Mouse (Mus musculus) left cerebral cortex, adult 2 months (tissue): Measurements from ENCODE around the gene Cirbp. TPM values are rescaled to one million over a fixed set of nuclear protein-coding genes. Genes with fewer than 3 reads are reported as not detected.
"Not testable (repeated sequence)": the region's sequence is repeated elsewhere in the genome, so short reads cannot be mapped to it uniquely, and the experiment has no call there.

ENCODE experiments used
- DNase-seq, 2 experiments: peaks; one replicate each; pipeline ENCODE4 v3.0.0; 2021 to 2022; ENCODE audit warnings: low spot score in 2 of 2, mixed read lengths in 1 of 2; ENCODE audit errors: extremely low spot score in 1 of 2
- H3K27ac ChIP-seq: fragments of 200-600 bp; 2 replicates; pipeline ENCODE4 v1.8.1; 2022
- H3K4me3 ChIP-seq: fragments of 200-600 bp; 2 replicates; pipeline ENCODE4 v1.8.1; 2022
- CTCF ChIP-seq: fragments of 200-600 bp; IDR thresholded peaks from 2 replicates; pipeline ENCODE4 v1.8.1; 2022; ENCODE audit warnings: antibody characterized with exemption, mild to moderate bottlenecking, moderate library complexity
- intact Hi-C: fragments of 180-260 bp; cut with DNase I; formaldehyde crosslinking; loops from one replicate; pipeline ENCODE4 v1.15.1; 2025
- total RNA-seq, 2 experiments: library from RNA; stranded (reverse); gene quantifications; 2 replicates each; pipeline ENCODE4 v1.2.3; 2021

Gene Cirbp
- total RNA-seq, 2 experiments from 2014 or later: 75.8 to 93.0 TPM

- TF ChIP-seq CTCF: no peak
- no peak for DNase-seq
- Histone ChIP-seq H3K27ac (peak overlapping the region; percentile 97), H3K4me3 (no peak overlapping the region)
- intact Hi-C loops: no loop called here
Observed at GRCm38 (mm10) chr10:80161522-80162242, 4.1 kb upstream of the Cirbp start.

- no peak for DNase-seq
- intact Hi-C loops: no loop called here
- H3K27ac ChIP-seq: no peak overlapping the region
- no peak overlapping the region for H3K4me3 ChIP-seq
- TF ChIP-seq CTCF: no peak
Observed at GRCm38 (mm10) chr10:80162243-80162608, 3.6 kb upstream of the Cirbp start.

GRCm38 (mm10) chr10:80162716-80163299 lies 3.0 kb upstream of the Cirbp start:
- no peak for DNase-seq
- intact Hi-C loops: no loop called here
- no peak for TF ChIP-seq CTCF
- no peak overlapping the region for H3K4me3 ChIP-seq
- H3K27ac ChIP-seq: peak overlapping the region; percentile 29; the same call in 1 of the 2 replicates

GRCm38 (mm10) chr10:80163721-80164120 lies 2.1 kb upstream of the Cirbp start:
- H3K4me3 ChIP-seq: no peak overlapping the region
- H3K27ac ChIP-seq: peak overlapping the region; percentile 87
- DNase-seq: no peak
- no peak for TF ChIP-seq CTCF
- intact Hi-C loops: no loop called here

GRCm38 (mm10) chr10:80164161-80164997 lies 1.4 kb upstream of the Cirbp start:
- intact Hi-C loops: no loop called here
- no peak for TF ChIP-seq CTCF
- H3K27ac ChIP-seq: peak overlapping the region; percentile 87
- H3K4me3 ChIP-seq: peak overlapping the region; percentile 43
- peak in 1 of 2 experiments; percentile 39 for DNase-seq

- peak overlapping the region; percentile 87 for H3K27ac ChIP-seq
- TF ChIP-seq CTCF: no peak; the same call in none of the 2 replicates
- peak overlapping the region; percentile 43 for H3K4me3 ChIP-seq
- intact Hi-C loops: loop anchor here (1.0 kb wide), 1 partner anchor 16 kb away; no protein-coding TSS in a partner anchor
- DNase-seq: peak; percentile 94 to 97
Observed at GRCm38 (mm10) chr10:80164998-80165344, 814 bp upstream of the Cirbp start.

- DNase-seq, intact Hi-C loops, H3K4me3 ChIP-seq: not testable (repeated sequence)
- peak overlapping the region; percentile 87 for H3K27ac ChIP-seq
Observed at GRCm38 (mm10) chr10:80166136-80166535, 351 bp downstream of the Cirbp start.

- no peak for TF ChIP-seq CTCF
- peak; percentile 98 for DNase-seq
- Histone ChIP-seq H3K4me3 (peak overlapping the region; percentile 99), H3K27ac (peak overlapping the region; percentile 98)
- intact Hi-C loops: no loop called here
Observed at GRCm38 (mm10) chr10:80167460-80168037, 1.8 kb downstream of the Cirbp start.

GRCm38 (mm10) chr10:80168038-80168661 lies 2.4 kb downstream of the Cirbp start:
- DNase-seq: peak; percentile 92 to 95
- Histone ChIP-seq H3K27ac (peak overlapping the region; percentile 98), H3K4me3 (peak overlapping the region; percentile 99)
- intact Hi-C loops: no loop called here
- TF ChIP-seq CTCF: no peak

GRCm38 (mm10) chr10:80169070-80169469 lies 3.3 kb downstream of the Cirbp start:
- TF ChIP-seq CTCF: no peak
- no peak for DNase-seq
- Histone ChIP-seq H3K4me3 (peak overlapping the region; percentile 99), H3K27ac (peak overlapping the region; percentile 98; the same call in 1 of the 2 replicates)
- intact Hi-C loops: no loop called here

GRCm38 (mm10) chr10:80169651-80170050 lies 3.9 kb downstream of the Cirbp start:
- intact Hi-C loops: loop anchor here (10.0 kb wide), 1 partner anchor 205 kb away; no protein-coding TSS in a partner anchor
- Histone ChIP-seq H3K27ac (no peak overlapping the region), H3K4me3 (no peak overlapping the region)
- no peak for TF ChIP-seq CTCF
- DNase-seq: no peak
